Mouse (Mus musculus): ENCODE measurements around the gene Mdga2.

Gene Mdga2

DNA sequence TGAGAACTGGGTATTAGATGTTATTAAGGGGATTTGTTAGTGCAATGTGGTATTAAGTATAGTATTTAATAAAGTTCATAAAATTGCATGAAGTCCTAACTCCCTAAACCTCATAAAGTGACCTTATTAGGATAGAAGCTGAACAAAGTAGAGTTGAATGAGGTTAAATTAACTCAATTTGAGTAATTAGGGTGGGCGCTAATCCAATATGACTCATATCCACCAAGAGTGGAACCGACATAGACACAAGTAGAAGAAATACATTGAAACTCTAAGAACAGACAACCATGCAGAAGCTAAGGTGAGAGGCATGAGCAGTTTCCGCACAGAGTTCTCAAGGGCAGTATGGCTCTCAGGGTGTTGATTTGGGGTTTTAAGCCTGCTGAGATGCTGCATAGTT, 165.7 kb downstream of the Mdga2 start:
- no peak for DNase-seq (ENCODE audit: low read depth)

DNA sequence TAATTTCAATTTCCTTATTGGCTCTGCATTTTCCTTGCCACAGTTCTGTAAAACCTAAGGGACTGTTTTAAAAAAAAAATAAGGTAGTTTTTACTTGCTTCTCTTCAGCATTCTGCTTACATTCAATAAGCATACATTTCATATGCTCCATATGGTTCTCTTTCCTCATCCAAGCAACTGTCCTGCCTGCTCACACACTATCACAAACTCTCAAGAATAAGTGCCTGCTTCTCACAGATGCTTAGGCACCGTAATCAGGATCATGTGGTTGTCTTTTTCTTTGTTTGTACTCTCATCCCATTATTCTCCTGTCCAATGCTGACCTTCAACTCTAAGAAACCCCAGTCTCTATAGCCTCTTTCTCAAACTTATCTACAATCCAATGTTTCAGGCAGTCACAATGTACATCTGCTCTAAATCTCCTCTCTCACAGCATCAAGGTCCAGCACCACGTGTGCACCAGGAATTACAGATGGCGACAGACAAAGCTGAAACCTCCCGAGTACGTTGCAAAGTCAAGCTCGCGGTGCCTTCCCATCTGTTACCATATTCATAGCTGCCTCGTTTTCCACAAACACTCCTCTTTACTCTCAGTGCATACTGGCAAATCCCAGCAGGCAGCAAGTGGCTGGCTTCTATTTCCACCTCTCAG, 177.1 kb downstream of the Mdga2 start:
- no peak for DNase-seq (ENCODE audit: low read depth)

DNA sequence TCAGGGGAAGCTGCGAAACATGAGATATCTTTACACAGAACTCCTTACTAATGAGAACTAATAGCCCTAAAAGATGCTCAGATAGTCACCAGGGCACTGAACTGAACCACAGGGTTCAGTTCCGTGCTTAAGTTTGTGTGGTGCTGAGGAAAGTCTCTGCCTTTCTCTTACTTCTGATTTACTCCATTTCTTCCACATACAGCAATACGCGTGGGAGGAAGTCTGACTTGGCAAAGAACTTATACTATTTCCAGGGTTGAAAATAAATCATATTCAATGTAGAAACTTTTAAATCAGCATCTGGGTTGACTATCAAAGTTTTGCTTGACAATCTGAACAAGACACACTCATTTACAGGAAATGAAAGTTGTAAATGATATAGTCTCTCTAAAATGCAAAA, 180.5 kb downstream of the Mdga2 start:
- no peak for DNase-seq (ENCODE audit: low read depth)

DNA sequence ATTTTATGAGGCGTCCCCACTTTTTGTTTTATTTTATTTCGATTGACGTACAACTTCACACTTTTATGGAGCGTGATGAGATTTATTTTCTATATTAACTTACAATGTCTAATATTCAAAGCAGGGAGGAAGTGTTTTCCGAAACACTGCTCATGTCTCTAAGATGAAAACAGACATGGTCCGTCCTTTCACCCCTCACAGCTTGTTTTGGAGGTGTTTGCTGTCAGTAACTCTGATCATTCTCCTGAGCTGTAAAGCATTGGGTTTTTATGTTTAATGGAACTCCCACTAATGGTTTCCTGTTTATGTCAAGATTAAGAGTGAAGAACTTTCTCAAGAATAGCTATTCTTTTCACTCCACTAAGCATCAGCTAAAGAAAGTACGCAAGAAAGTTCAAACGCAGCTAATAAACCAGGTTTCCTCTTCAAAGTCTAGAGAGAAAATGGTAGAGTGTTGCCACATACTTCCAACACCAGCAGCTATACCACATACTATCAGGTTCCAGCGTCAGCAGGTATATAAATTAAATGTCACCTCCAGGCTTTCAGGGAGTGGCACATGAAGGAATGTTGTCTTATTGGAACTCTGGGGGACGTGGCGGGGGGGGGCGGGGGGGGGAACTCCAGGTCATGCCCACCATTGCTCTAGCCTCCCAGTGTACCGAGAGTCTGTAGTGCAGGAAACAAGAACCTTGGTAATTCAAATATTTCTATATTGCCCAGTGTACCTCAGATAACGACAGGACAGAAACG, 186.7 kb downstream of the Mdga2 start:
- DNase-seq (ENCODE audit: low read depth), result no peak

DNA sequence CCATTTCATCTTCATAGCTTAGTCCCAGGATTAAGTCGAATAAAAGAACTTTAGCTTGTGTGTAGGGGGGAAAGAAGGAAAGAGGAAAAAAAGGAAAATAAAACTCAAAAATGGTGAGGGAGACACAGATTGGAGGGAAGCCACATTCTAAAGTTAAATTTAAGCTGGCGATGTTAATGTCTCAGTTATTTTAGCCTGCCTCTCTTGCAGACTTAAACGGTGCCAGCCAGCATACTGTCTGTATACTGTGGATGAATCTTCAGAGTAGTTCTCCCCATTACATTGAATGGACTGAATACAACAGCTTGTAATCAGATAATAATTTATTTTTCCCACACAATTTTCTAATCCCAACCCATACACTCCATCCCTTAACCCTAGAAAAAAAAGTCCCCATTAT, 205.2 kb downstream of the Mdga2 start:
- no peak for DNase-seq (ENCODE audit: low read depth)

DNA sequence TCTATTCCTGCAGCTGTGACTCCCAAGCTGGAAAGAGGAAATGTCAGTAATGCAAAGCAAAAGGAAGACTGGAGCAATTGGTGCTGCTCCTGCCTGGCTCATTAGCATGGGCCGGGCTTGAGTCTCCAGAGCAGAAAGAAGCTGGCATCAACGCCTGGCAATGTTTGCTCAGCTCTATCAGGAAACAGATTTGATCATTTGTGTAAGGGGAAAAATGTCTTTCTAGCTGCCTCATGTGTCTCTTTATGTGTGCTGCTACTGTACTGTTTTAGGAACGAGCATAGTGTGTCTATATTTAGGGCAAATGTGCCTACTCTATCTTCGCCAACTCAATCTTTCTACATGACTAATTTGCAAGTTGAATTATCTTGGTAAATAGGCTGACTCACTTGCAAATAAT, 211.0 kb downstream of the Mdga2 start:
- DNase-seq (ENCODE audit: low read depth), result no peak

DNA sequence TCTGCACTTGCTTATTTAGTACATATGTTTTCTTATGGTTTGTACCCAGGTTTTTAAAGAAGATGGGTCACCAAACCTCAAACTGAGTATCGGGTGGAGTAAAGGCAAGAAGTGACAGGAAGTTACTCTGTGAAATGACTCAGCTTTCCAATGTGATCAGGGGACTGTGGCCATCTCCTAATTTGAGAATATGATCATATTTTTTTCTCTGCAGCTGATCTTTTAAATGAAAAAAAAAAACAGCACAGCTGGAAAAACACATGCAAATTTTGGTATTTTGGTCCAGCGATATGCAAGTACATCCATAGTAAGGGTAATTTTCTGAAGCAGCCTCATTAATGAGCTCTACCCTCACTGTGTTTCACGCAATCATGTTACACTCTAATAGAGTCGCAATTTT, 212.0 kb downstream of the Mdga2 start:
- no peak for DNase-seq (ENCODE audit: low read depth)

DNA sequence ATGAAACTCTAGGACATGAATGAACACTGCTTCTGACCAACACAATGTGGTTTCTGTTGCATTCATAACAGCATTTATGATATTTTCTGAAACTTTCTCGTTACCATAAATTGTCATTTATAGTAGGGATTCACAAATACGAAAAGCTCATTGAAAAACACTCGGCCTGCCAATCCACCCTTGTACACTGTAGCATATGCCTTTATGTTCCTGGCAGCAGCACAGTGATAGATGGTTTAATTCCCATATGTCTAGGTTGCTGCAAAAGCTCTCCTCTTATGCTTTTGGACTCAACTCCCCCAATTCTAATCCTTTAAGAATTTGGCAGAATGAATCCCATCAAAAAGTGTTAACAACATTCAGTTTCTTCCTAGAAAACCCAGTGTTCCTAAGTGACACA, 213.2 kb downstream of the Mdga2 start:
- no peak for DNase-seq (ENCODE audit: low read depth)

DNA sequence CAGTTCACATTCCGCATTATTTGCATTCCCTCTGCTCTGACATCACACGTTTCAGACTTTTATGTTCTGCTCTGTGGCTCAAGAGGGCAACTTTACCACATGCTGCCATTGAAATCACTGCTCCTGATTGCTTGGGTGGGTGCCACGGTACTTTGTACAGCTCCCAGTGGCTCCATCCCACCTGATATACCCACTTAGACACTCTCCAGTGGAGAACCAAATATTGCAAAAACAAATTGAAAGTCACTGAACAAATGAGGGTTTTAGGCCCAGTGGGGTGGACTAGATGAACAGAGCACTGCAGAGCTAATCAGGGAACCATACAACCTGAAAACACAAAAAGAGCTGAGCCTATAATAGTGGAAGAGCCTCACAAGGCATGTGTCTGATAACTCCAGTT, 268.2 kb downstream of the Mdga2 start:
- no peak for DNase-seq (ENCODE audit: low read depth)

DNA sequence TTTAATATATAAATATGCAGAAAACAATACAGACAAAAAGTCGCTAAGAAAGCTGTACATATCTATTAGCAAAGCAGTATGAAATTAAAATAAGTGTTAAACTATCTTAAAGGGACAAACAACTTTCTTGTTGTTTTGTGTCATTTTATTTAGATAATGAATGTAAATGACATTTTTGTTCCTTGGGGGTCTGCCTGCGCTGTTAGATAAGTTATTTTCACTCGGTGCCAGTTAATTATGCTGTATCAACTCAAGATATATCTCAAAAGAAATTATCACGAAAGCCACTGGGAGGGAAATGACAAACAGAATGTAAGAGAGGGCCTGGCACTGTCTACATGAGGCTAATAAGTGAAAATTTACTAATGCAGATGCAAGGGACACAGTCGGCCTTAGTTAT, 306.6 kb downstream of the Mdga2 start:
- no peak for DNase-seq (ENCODE audit: low read depth)

DNA sequence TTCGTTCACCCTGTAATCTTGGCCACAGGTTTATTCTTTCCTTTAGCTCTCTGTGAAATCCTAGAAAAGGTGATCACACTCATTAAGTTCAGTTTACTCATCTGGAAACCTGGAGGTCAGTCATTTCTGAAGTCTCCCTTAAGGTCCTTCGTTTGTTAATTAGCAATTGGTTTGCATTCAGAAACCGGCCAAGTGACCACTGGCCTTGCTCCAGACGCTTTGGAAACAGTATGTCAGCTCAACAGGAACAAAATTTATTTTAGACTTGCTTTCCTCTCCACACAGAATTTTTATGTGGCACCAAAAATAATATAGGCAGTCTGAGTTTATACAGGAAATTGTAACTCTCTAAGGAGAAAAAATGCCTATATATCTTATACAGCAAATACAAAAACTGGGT, 323.0 kb downstream of the Mdga2 start:
- no peak for DNase-seq (ENCODE audit: low read depth)

DNA sequence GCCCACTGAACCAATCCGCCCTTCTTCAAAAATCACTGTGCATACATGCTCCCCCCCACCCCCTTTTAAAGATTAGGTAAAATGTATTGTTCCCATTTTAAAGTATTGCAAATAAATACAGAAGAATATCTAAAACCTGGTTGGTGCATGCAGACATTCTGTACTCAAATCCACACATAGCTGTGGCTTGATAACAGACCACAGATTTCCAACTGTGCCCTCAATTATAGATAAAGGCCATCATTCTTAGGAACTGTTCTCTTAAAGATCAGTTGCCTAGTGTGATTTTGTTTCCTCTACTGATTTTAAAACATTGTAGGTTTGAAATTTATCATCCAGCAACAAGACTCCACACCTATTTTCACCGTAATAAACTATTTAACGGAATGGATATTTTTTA, 325.6 kb downstream of the Mdga2 start:
- no peak for DNase-seq (ENCODE audit: low read depth)

DNA sequence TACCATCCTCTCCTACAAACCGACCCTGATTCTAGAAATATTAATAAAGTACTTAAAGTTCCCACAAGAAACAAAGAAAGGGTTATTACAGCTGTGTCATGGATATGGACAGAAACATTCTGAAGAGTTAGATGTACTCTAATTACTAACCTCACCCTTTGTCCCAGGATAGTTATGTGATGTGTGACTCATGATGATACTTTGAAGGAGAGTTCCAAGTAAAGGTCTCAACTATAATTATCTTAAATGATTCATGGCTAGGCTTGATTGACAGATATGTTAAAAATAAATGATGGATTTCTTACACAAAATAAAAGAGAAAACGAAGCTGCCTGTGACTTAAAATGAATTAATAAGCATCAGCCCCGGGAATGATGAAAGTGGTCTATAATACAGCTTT, 332.1 kb downstream of the Mdga2 start:
- DNase-seq (ENCODE audit: low read depth), result no peak

DNA sequence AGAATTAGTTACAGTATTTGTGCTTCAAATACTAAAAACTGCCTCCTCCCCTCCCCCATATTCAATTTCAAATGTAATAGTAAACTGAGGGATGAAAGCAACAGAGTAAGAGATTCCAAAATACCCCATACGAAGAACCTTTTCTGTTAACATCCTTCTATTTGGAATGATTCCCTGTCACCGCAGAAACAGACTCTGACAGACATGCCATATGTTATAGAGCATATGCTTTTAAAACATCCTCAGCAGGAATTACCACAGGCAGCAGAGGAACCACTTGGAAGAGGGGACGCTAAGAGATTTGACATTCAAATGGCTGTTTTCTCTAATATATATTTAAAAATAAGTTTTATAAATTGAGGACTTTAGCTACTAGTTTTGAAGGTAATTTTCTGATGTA, 333.1 kb downstream of the Mdga2 start:
- DNase-seq (ENCODE audit: low read depth), result no peak

DNA sequence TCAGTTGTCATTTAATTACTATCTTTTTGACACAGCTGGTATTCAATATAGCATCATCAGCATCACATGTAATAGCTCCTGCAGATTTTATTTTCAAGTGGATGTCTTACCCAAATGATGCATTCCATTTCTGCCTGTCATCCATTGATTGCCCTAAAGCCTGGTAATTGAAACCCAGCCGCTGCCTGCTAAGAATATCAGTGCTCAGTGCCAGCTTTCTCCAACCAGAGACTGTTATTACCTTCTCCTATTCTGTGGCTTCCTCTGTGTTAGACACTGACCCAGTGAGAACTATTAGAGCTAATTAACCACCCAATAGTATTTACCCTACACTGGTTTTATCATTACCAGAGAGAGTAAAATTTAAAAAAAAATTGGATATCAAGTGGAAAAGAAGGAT, 333.7 kb downstream of the Mdga2 start:
- DNase-seq (ENCODE audit: low read depth), result no peak

DNA sequence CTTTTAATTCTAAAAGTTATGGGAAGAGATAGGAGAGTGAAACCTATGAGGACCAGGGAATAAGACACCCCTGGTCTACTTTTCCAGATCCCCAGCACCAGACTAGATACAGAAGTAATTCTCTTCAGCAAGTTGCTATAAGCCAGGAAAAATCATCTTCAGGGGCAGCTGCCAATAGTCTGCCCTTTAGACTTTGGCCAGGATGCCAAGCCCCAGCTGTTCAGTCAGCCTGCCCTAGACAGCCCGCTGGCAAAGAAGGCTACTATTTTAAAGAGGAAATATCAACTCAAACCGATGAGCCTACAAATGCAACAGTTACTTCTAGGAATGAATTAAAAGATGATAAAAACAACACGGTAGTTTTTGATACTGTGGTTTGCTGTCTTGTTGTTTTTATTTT, 356.1 kb downstream of the Mdga2 start:
- no peak for DNase-seq (ENCODE audit: low read depth)

DNA sequence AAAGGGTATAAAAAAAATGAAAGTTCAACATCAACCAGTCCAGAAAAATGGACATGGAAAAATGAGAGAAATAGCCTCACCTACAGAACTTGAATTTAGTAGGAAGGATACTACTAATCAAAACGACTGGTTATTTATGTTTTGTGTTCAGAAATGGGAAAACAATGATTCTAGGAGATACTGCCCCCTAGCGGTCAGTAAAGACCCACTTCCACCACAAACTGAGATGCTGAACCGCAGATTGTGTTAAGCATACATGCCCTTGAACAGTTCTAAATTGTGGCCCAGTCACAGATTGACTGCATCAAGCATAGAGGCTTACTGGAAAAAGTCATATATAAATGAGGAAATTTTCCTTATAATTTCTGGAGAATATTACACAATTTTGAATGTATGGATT, 369.2 kb downstream of the Mdga2 start:
- peak; percentile 72 for DNase-seq (ENCODE audit: low read depth)

DNA sequence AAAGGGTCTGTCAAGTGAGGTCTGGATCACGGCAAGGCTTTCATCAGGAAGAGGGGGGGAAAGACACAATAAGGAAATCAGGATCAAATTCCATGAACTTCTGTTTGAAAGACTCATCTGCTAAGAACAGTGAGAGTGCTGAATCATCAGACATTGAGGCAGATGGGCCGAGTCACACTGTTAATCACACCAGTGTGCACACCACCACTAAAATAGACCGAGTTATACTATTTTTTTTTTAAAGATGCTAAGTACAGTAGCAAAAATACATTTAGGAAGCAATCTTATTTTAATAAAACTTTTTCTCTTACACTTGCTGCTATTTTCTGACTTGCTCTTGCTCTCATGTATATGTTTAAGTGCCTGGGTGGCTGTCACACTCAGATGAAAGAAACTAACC, 382.0 kb downstream of the Mdga2 start:
- no peak for DNase-seq (ENCODE audit: low read depth)

DNA sequence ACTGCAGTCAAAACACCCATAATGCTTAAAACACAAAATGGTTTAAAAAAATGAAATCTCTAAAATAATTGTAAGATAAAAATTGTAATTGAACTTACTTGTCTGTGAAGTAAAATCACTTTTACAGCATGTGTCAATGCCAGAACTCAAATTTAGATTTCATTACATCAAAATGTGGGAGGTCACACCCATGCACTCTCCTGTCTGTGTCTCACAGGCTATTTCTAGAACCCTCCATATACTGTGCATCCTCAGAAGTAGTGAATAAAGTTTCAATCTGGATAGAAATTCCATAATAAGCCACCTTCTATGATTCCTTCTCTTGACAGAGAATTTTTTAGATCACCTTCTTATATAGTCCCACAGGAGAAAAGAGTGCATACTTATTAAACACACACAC, 466.7 kb downstream of the Mdga2 start:
- no peak for DNase-seq (ENCODE audit: low read depth)

DNA sequence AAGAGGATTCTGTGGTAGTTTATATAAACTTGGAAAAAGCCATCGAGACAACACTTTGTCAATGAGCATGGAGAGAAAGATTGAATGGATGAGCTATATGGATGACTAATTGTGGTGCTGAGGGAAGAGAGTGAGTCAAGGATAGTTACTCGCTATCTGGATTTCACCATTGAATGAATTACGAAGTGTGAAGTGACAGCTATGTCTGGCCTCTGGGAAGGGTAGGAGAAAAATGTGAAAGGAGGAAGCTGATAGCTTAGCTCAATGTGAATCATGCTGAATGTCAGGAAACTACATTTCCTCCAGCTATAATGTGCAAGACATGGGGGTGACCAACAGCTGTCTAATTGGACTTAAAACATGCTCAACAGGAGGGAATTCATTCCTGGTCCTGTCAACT, 487.8 kb downstream of the Mdga2 start:
- peak; percentile 91 for DNase-seq (ENCODE audit: low read depth)

DNA sequence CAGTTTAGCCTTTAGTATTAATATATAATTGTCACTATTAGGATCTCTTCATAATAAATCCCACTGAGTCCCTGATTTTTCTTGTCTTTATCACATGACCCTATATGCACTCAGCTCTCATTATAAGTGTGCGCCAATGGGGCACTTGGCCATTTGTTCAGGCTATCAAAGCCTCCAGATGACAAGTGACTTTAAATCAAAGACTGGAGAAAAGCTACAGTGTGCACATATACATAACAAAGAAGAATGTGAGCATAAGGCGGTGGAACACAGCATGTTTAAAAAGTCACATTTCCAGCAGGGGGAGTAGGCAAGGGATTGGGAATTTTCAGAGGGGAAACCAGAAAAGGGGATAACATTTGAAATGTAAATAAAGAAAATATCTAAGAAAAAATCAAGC, 497.9 kb downstream of the Mdga2 start:
- no peak for DNase-seq (ENCODE audit: low read depth)

DNA sequence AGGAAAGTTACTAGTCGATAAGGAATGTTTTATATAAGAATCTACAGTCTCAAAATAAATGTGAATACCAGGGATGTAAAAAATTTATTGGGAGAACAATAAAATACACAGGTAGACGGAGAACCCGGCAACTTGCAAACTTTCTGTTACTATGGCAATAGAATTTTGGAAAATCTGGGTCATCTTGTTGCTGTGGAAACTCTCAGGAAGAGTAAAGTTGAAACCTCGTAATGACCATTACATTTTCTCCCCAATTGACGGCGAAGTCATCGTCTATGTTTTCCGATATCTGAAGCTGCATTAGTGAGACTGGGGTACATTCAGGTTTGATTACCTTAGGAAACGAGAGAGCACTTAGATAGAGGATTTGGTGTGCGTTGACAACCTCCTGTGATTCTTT, 514.0 kb downstream of the Mdga2 start:
- DNase-seq (ENCODE audit: low read depth), result no peak

DNA sequence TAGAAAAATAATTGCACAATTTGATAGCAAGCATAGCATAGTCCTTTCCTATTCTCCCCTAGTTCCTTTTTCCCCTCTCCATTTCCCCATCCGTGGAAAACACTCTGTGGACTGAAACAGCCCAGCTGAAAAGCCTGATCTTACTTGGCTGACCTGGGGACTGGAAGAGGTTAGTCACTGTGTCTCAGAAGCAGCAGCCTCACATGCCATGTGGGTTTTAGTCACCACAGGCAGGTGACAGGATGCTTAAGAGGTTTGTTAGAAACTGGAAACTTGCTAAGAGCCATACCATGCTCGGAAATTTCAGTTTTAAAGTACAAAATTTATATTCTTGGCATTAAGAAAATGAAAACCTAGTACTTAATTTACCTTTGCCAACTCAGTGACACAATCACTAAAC, 514.9 kb downstream of the Mdga2 start:
- peak; percentile 65 for DNase-seq (ENCODE audit: low read depth)

DNA sequence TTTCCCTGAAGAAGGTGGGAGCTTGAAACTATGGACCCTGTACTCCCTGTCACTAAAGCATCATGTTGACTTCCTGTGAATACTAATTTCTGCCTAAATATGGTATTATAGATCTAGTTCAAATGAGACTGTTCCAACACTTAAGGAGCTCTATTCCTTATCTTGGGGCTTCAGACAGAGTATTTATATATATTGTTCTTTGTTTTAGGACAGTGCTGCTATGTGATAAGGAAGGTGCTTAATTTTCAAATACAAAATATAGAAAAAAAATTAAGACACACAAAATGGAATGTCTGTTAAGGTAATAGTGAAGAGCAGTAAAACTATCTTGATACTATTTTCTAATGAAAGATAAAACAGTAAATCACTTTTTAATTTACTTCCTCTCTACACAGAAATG, 517.3 kb downstream of the Mdga2 start:
- no peak for DNase-seq (ENCODE audit: low read depth)

All from 416B (cell line).